Mouse (Mus musculus) frontal cortex, postnatal 10 days (tissue): Measurements from ENCODE around the gene Filip1l.

Source experiments
- DNase-seq, 2 experiments: peaks; one replicate each; pipeline ENCODE4 v3.0.0; 2022; ENCODE audit warnings: low spot score in 2 of 2, mixed read lengths in 1 of 2

Gene Filip1l

GRCm38 (mm10) chr16:57352751-57353150, at the start of gene Filip1l:
Gene Filip1l, plus strand, starts transcription at chr16:57353093.
- DNase-seq: no peak

GRCm38 (mm10) chr16:57303716-57304115, 49.2 kb upstream of the Filip1l start:
- DNase-seq: no peak

- no peak for DNase-seq
Observed at GRCm38 (mm10) chr16:57305463-57305862, 47.4 kb upstream of the Filip1l start.

- no peak for DNase-seq
Observed at GRCm38 (mm10) chr16:57312130-57312529, 40.8 kb upstream of the Filip1l start.

GRCm38 (mm10) chr16:57313487-57313886, 39.4 kb upstream of the Filip1l start:
- no peak for DNase-seq

GRCm38 (mm10) chr16:57314236-57314635, 38.7 kb upstream of the Filip1l start:
- DNase-seq: no peak

GRCm38 (mm10) chr16:57315026-57315425, 37.9 kb upstream of the Filip1l start:
- no peak for DNase-seq

GRCm38 (mm10) chr16:57317127-57317526, 35.8 kb upstream of the Filip1l start:
- no peak for DNase-seq

- no peak for DNase-seq
Observed at GRCm38 (mm10) chr16:57317882-57318636, 34.8 kb upstream of the Filip1l start.

GRCm38 (mm10) chr16:57318637-57319125, 34.2 kb upstream of the Filip1l start:
- DNase-seq: no peak

- DNase-seq: no peak
Observed at GRCm38 (mm10) chr16:57319284-57320124, 33.4 kb upstream of the Filip1l start.

GRCm38 (mm10) chr16:57326996-57327395, 25.9 kb upstream of the Filip1l start:
- no peak for DNase-seq

- no peak for DNase-seq
Observed at GRCm38 (mm10) chr16:57329028-57329427, 23.9 kb upstream of the Filip1l start.

- DNase-seq: no peak
Observed at GRCm38 (mm10) chr16:57330111-57330510, 22.8 kb upstream of the Filip1l start.

- DNase-seq: no peak
Observed at GRCm38 (mm10) chr16:57332301-57332700, 20.6 kb upstream of the Filip1l start.

GRCm38 (mm10) chr16:57336770-57337423, 16.0 kb upstream of the Filip1l start:
- DNase-seq: no peak

GRCm38 (mm10) chr16:57339765-57340612, 12.9 kb upstream of the Filip1l start:
- no peak for DNase-seq

- no peak for DNase-seq
Observed at GRCm38 (mm10) chr16:57340613-57340898, 12.3 kb upstream of the Filip1l start.

GRCm38 (mm10) chr16:57346258-57346657, 6.6 kb upstream of the Filip1l start:
- DNase-seq: no peak

- DNase-seq: no peak
Observed at GRCm38 (mm10) chr16:57349039-57349438, 3.9 kb upstream of the Filip1l start.

- DNase-seq: no peak
Observed at GRCm38 (mm10) chr16:57349689-57350088, 3.2 kb upstream of the Filip1l start.
